In the genomic region with DNA sequence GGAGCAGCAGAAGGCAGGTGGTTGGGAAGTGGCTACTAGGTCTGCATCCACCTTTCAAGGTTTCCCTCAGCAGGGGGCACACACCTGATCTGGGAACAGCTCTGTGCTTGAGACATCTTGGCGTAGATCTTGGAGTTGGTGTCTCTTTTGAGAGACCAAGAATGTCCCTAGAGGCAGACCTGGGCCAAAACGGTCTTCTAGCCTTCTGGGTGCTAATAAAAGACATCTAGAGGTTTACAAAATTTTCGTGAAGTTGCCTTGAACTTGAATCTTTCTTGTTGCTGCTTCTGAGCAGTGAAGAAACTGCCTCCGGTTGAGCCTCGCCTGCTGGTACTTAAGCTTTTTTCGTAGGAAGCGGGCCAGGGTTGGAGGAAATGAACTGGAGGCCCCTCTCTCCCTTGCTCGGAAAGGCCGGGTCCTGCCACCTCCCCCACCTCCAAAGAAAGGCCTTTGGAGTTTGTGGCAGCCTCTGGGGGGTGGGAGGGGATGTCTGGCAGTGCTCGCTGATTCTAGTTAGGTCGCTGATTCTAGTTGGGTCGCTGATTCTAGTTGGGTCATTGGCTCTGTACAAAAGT, we compare ENCODE assay signal across 21 mouse cellular contexts. TPM values are rescaled to one million over a fixed set of nuclear protein-coding genes. Genes with fewer than 3 reads are reported as not detected.
A peak's percentile ranks its signal among the peaks of the same experiment; 100 is the strongest.
DNase-seq lines count a peak whose midpoint lies in the region; ATAC-seq and TF ChIP-seq lines count a peak whose summit lies in the region.
"Had no signal": no experiment of that assay in that cellular context is flagged by ENCODE, and none has a peak within 500 bp of the region (broad histone marks: within the 10 kb centered on the region; RNA-seq: fewer than 3 reads in every experiment).

No protein-coding gene starts in this region.

- H3K4me2 ChIP-seq in heart, embryonic 13.5 days: peak overlapping the region; percentile 51
- H3K4me2 ChIP-seq: intestine, embryonic 15.5 days; midbrain, embryonic 12.5 days had no signal

- H3K4me1 ChIP-seq in heart, embryonic 13.5 days: peaks cover 26% of the 10 kb centered on the region
- peaks cover 16% of the 10 kb centered on the region for H3K4me1 ChIP-seq in testis, adult 2 months (ENCODE audit: control insufficient read depth, insufficient read depth, low read length)
- peaks cover 25% of the 10 kb centered on the region for H3K4me1 ChIP-seq in limb, embryonic 10.5 days

- DNase-seq in heart, postnatal 4 days: no peak
- DNase-seq in testis, postnatal 14 days (ENCODE audit: low spot score): no peak
- DNase-seq in limb, embryonic 10.5 days (ENCODE audit: low spot score): no peak
- DNase-seq in spleen, postnatal 14 days (ENCODE audit: low spot score in 2 of 2): no peak
- DNase-seq: adrenal gland, postnatal 14 days; cerebellum, postnatal 36 days; gastrocnemius, adult 2 months; heart, postnatal 14 days; kidney, postnatal 10 days; right cerebral cortex, postnatal 14 days; thymus, adult 18-20 months had no signal

- H3K9me3 ChIP-seq in heart, embryonic 13.5 days: no peaks in the 10 kb centered on the region
- no peaks in the 10 kb centered on the region for H3K9me3 ChIP-seq in limb, embryonic 10.5 days (replicated peaks)
- H3K9me3 ChIP-seq: intestine, embryonic 15.5 days; midbrain, embryonic 12.5 days had no signal

- H3K9ac ChIP-seq in heart, embryonic 13.5 days: no peak overlapping the region
- H3K9ac ChIP-seq: intestine, embryonic 15.5 days; midbrain, embryonic 12.5 days had no signal

- TF ChIP-seq CTCF in testis, adult 2 months (IDR thresholded peaks at IDR 0.05; ENCODE audit: control insufficient read depth, insufficient read depth, insufficient replicate concordance, low read depth, low read length): no peak

- peaks cover 93% of the 10 kb centered on the region for H3K27me3 ChIP-seq in heart, embryonic 13.5 days (replicated peaks)
- peaks cover 12% of the 10 kb centered on the region for H3K27me3 ChIP-seq in testis, adult 2 months (ENCODE audit: control insufficient read depth, insufficient read depth, low read length)
- H3K27me3 ChIP-seq in limb, embryonic 10.5 days (ENCODE audit: low read depth, poor library complexity, severe bottlenecking): peaks cover 95% of the 10 kb centered on the region

- H3K4me3 ChIP-seq in heart, embryonic 13.5 days: peak overlapping the region; percentile 36; the same call in 1 of the 2 replicates
- peak overlapping the region; percentile 52 for H3K4me3 ChIP-seq in testis, adult 2 months (ENCODE audit: control insufficient read depth, low read depth, low read length)
- peak overlapping the region; percentile 25 for H3K4me3 ChIP-seq in limb, embryonic 10.5 days
- H3K4me3 ChIP-seq: gastrocnemius, adult 2 months; intestine, embryonic 15.5 days; midbrain, embryonic 12.5 days had no signal

- no peak for TF ChIP-seq POLR2A in testis, adult 2 months (IDR thresholded peaks at IDR 0.05; ENCODE audit: control insufficient read depth, low read depth, low read length)

- no peak overlapping the region for H3K27ac ChIP-seq in heart, embryonic 13.5 days (replicated peaks)
- H3K27ac ChIP-seq in testis, adult 2 months (ENCODE audit: control insufficient read depth, insufficient read depth, low read depth, low read length): no peak overlapping the region
- H3K27ac ChIP-seq in limb, embryonic 10.5 days: no peak overlapping the region
- H3K27ac ChIP-seq: gastrocnemius, adult 2 months; intestine, embryonic 15.5 days; midbrain, embryonic 12.5 days had no signal

- no peaks in the 10 kb centered on the region for H3K36me3 ChIP-seq in heart, embryonic 13.5 days
- H3K36me3 ChIP-seq in testis, adult 2 months (ENCODE audit: control insufficient read depth, insufficient read depth, low read length): no peaks in the 10 kb centered on the region
- H3K36me3 ChIP-seq in limb, embryonic 10.5 days: no peaks in the 10 kb centered on the region
- H3K36me3 ChIP-seq: intestine, embryonic 15.5 days; midbrain, embryonic 12.5 days had no signal

- WGBS in heart, embryonic 13.5 days: 2% methylated on average over 12 of the region's 12 CpGs
- under 1% methylated on average over 12 of the region's 12 CpGs for WGBS in limb, embryonic 10.5 days

- ATAC-seq in heart, embryonic 13.5 days (ENCODE audit: extremely low read depth, insufficient number of reproducible peaks, low FRiP score, low TSS enrichment): no peak
- ATAC-seq in erythroblast, adult 5-6 weeks (replicated peaks; ENCODE audit: low FRiP score, poor library complexity, severe bottlenecking): no peak
- ATAC-seq: forebrain, embryonic 14.5 days; intestine, embryonic 15.5 days had no signal

RNA-seq across cellular contexts. Expression of gene Pax1, which starts 5.6 kb away (rescaled TPM):
- 0.09 and 1.4 TPM in 2 replicates for polyA plus RNA-seq in heart, embryonic 13.5 days (2015; fragmentation: Nextera tagmentation; extraction: Ambion mirVana)
- total RNA-seq in heart, postnatal 4 days (2021): not detected
- 9.4 and 9.9 TPM in 2 replicates for polyA plus RNA-seq in testis, adult 2 months (2012; rRNA removed)
- polyA plus RNA-seq in limb, embryonic 10.5 days (2016; fragmentation: Nextera tagmentation; extraction: Ambion mirVana): 2.5 and 10.8 TPM in 2 replicates
- not detected in 2 replicates for total RNA-seq in erythroblast, adult 5-6 weeks (2015; ENCODE audit: low replicate concordance)
- not detected in 2 replicates for total RNA-seq in erythroblast, adult 5-6 weeks (2017; ENCODE audit: low replicate concordance)
- total RNA-seq: adrenal gland, postnatal 14 days; gastrocnemius, adult 2 months; left cerebral cortex, postnatal 25 days; MEL; neutrophil, adult 5-6 weeks had no signal
- polyA plus RNA-seq: forebrain, embryonic 14.5 days; intestine, embryonic 15.5 days; liver, embryonic 16.5 days had no signal
